Mouse (Mus musculus) T-cell, adult 2 months (primary cell): Measurements from ENCODE around the gene Lhfpl3.

Experiments
- DNase-seq: peaks from one replicate; pipeline ENCODE4 v3.0.0; 2022; ENCODE audit warnings: low spot score

Lhfpl3 gene

GRCm38 (mm10) chr5:23140183-23140921 lies 394.5 kb downstream of the Lhfpl3 start:
- no peak for DNase-seq

- no peak for DNase-seq
Measured at GRCm38 (mm10) chr5:23153210-23153609, 407.4 kb downstream of the Lhfpl3 start.

- DNase-seq, result no peak
Measured at GRCm38 (mm10) chr5:23154439-23154838, 408.6 kb downstream of the Lhfpl3 start.

- DNase-seq, result no peak
Measured at GRCm38 (mm10) chr5:23165947-23166350, 420.1 kb downstream of the Lhfpl3 start.

- DNase-seq, result no peak
Measured at GRCm38 (mm10) chr5:23166658-23167057, 420.8 kb downstream of the Lhfpl3 start.

- DNase-seq, result no peak
Measured at GRCm38 (mm10) chr5:23189633-23190032, 443.8 kb downstream of the Lhfpl3 start.

GRCm38 (mm10) chr5:23196879-23197278 lies 451.0 kb downstream of the Lhfpl3 start:
- no peak for DNase-seq

GRCm38 (mm10) chr5:23213086-23213485 lies 467.2 kb downstream of the Lhfpl3 start:
- no peak for DNase-seq

GRCm38 (mm10) chr5:23214646-23215045 lies 468.8 kb downstream of the Lhfpl3 start:
- no peak for DNase-seq

- DNase-seq, result no peak
Measured at GRCm38 (mm10) chr5:23219655-23220054, 473.8 kb downstream of the Lhfpl3 start.

GRCm38 (mm10) chr5:23224759-23225536 lies 479.1 kb downstream of the Lhfpl3 start:
- DNase-seq, result peak; percentile 8

- DNase-seq, result no peak
Measured at GRCm38 (mm10) chr5:23225621-23226020, 479.8 kb downstream of the Lhfpl3 start.

GRCm38 (mm10) chr5:23226753-23227152 lies 480.9 kb downstream of the Lhfpl3 start:
- no peak for DNase-seq

- peak; percentile 18 for DNase-seq
Measured at GRCm38 (mm10) chr5:23246974-23247373, 501.1 kb downstream of the Lhfpl3 start.

GRCm38 (mm10) chr5:23247784-23248183 lies 501.9 kb downstream of the Lhfpl3 start:
- no peak for DNase-seq

- DNase-seq, result no peak
Measured at GRCm38 (mm10) chr5:23248303-23248702, 502.4 kb downstream of the Lhfpl3 start.

GRCm38 (mm10) chr5:23249896-23250875 lies 504.3 kb downstream of the Lhfpl3 start:
- no peak for DNase-seq

- peak; percentile 40 for DNase-seq
Measured at GRCm38 (mm10) chr5:23251462-23252224, 505.8 kb downstream of the Lhfpl3 start.

- DNase-seq, result no peak
Measured at GRCm38 (mm10) chr5:23255816-23256418, 510.1 kb downstream of the Lhfpl3 start.

- no peak for DNase-seq
Measured at GRCm38 (mm10) chr5:23273309-23273708, 527.5 kb downstream of the Lhfpl3 start.

- DNase-seq, result no peak
Measured at GRCm38 (mm10) chr5:23279364-23279763, 533.5 kb downstream of the Lhfpl3 start.
